Mouse (Mus musculus): Measurements from ENCODE around the gene Vstm2l.

The Vstm2l gene

DNA sequence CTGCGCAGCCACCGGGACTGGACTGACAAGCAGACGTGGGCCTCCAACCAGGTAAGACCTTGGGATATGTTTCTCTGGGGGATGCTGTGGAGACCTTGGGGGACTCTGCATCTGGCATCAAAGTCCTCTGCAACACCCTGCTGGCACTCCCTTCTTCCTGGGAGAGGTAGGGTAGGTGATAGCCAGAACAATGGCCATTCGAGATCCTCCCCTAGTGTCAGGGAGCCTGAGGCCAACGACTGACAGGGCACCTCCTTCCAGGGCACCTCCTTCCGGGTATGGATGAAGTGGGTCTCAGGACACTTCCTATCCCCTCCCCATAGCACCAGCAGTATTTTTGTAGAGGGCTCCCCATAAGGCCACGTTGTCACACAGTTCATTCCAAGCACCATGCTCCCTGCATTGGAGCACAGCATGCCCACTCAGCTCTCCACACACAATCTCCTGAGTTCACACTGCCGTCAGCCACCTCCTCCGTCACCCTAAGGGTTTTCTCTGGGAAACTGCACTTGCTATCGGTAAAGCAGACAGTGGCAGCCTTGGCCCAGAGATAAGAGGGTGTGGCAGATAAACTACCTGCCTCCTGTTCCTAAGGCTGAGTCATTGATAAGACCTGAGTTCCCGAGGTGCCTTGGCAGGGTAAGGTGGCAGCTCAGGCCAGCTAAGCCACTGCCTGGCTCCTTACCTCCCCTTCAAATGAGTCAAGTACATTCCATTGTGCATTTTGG is 21.2 kb downstream of the Vstm2l start:
- no peak for DNase-seq

- DNase-seq = no peak
These were observed 22.2 kb downstream of the Vstm2l start for GRCm38 (mm10) chr2:157936676-157937075.

- no peak for DNase-seq
These were observed 26.2 kb downstream of the Vstm2l start for GRCm38 (mm10) chr2:157940586-157941185.

DNA sequence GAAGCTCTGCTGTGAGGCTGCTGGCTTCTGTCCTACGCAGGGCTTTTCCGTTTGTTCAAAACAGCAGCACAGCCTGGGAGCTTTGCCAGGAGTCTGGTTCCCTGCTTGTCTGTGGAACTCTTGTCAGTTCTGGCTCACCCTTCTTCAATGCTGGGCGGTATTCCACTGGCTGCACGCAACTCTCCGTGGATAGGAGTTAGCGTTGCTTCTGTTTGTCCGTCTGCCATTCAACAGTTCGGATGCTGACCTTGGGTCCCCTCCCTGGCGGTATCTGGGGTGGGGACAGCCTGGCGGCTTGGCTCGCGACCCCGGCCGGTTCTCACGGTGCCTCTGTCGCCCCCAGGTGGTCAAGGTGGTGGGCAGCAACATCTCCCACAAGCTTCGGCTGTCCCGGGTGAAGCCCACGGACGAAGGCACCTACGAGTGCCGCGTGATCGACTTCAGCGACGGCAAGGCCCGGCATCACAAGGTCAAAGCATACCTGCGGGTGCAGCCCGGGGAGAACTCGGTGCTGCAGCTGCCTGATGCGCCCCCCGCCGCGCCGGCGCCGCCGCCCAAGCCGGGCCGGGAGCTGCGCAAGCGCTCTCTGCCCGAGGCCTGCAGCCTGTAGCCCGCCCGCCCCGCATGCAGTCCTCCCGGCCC is 29.2 kb downstream of the Vstm2l start:
- DNase-seq = peak; percentile 84

- DNase-seq = no peak
These were observed 29.9 kb downstream of the Vstm2l start for GRCm38 (mm10) chr2:157944156-157944893.

- DNase-seq = no peak
These were observed 39.5 kb downstream of the Vstm2l start for GRCm38 (mm10) chr2:157953978-157954377.

GRCm38 (mm10) chr2:157957707-157958108 is 43.3 kb downstream of the Vstm2l start:
- DNase-seq = no peak

- no peak for DNase-seq
These were observed 53.4 kb downstream of the Vstm2l start for GRCm38 (mm10) chr2:157967856-157968255.

DNA sequence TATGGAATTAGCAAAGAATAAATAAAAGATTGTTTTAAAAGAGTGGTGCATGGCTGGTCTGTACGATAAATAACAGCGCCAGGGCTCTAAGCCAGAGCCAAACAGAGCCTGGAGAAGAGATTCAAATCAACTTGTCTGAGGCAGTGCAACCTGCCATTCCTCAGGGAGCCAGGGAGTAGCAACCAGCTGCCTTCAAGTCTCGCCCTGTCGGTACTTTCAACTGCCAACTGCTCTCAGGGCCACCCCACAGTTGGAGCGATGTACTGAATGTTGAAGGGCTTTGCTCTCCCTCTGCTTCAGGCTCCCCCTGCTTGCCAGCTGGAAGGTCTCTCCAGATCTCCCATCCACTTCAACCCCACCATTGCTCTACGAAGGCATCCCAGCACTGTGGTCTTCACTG is 55.7 kb downstream of the Vstm2l start:
- no peak for DNase-seq

- peak; percentile 74 for DNase-seq
These were observed 56.2 kb downstream of the Vstm2l start for GRCm38 (mm10) chr2:157970669-157971068.

GRCm38 (mm10) chr2:157974604-157975501 is 60.4 kb downstream of the Vstm2l start:
- no peak for DNase-seq

GRCm38 (mm10) chr2:157975595-157975994 is 61.1 kb downstream of the Vstm2l start:
- no peak for DNase-seq

GRCm38 (mm10) chr2:157979241-157979640 is 64.8 kb downstream of the Vstm2l start:
- no peak for DNase-seq

DNA sequence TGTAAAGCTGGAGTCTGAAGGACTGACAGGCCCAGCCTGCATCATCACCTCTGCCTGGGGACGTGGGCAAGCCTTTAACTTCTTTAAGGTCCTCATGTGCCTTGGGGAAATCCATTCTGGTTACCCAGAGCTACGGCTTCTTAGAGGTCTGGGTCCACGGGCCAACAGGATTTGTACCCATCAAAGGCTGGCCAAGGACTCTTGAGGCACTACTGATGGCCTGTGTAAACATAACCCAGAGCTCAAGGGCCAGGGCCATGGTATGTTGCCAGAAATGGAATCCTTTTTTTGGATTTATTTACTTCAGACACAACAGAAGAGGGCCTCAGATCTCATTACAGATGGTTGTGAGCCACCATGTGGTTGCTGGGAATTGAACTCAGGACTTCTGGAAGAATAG is 68.3 kb downstream of the Vstm2l start:
- peak; percentile 19 for DNase-seq

GRCm38 (mm10) chr2:157983276-157983675 is 68.8 kb downstream of the Vstm2l start:
- no peak for DNase-seq

DNA sequence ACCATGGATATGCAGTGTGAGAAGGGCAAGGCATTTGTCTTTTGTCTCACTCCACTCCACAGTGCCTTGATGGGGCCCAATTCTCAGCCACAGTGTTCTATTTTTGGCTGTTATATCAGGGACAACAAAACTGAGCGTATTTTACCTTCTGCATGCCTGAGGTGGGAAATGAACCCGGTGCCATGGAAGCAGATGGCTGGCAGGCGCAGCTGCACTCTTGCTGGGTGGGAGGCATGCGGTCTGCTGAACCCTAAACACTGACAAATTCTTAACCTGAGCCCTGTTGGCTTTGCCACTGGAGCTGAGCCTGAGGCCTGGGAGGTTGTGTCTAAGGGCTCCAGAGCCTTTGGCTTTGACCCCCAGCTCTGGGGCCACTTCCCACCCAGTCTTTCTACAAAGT is 71.2 kb downstream of the Vstm2l start:
- DNase-seq = no peak

DNA sequence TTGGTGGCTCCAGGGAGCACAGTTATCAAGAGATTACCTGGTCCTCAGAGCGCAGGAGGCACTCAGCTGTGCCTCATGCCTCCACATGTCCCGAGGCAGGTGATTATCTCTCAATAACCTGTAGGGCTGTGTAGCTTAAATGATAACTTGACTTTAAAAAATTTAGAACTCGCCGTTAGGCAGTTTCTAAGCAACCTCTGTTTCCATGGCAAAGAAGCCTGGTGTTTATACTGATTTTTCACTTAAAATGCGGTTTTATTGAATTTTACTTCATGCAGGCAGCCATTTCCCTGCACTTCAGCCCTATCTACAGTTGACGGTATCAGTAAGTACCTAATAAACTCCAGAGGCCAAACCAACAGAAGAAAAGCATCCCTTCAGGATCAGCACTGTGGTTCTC is 71.8 kb downstream of the Vstm2l start:
- DNase-seq = no peak

DNA sequence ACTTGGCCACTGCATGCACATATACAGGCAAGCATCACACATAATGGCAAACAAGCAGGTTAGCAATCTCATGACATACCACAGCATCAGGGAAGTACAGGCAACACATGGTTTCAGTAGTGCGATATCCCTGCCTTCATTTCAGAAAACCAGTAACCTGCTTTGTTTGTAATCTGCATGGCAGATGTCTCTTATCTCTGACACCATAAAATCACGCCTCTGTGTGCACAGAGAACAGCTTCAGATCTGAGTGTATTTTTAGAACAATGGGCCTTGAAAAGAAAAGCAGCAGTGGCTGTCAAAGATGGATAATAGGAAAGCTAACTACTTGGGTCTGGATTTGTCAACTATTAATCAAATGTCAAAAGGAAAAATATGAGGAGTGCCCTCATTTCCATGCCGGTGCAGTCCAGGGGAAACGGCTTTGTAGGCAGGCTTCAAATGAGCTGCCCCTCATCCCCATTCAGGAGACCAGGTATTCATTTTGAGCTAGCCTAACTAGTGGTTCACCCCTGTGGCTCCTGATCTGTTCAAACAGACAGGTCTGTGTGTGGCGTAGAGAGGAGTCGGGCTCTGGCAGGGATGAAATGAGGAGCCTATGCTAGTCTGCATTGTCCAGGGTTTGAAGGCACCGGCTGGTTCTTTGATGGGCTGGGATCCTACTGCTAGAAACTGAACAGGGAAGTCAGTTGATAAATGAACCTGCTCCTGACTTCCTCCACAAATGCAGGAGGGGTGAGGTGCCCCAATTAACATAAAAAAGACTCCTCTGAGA is 74.2 kb downstream of the Vstm2l start:
- no peak for DNase-seq

DNA sequence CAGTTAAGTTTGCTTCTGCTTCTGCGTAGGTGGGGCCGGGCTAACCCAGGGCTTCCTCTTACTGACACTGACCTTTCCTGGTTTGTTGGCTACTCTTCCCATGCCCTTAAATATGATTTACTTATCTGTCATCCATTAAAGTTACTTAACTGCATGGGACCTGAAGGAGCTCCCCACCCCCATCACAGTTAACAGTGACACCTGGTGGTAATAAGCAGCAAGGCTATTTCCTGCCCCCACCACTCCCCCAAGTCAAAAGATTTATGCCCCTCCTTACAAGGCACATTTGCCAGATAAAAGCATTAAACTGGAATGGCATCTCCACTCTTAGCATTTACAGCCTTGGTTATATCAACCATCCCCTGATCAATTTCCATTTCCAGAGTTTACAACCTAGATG is 75.5 kb downstream of the Vstm2l start:
- DNase-seq = no peak

DNA sequence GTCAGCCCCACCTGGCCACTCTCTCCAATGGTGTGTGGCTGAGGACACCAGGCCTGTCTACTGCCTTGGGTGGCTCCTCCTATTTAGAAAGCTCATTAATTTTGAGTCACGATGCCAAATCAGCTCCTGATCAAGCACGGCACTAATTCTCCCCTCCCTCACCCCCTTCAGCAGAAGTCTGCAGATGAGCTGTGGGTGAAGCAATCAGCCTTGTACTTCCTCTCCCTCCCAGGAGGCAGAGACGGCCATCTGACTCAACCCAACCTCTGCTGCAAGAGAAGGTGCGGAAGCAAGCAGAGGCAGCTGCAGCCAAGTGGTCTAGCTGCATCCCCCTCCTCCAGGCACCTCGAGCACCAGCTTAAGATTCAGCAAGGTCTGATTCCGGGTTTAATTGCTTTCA is 76.6 kb downstream of the Vstm2l start:
- DNase-seq = no peak

GRCm38 (mm10) chr2:157992501-157992900 is 78.0 kb downstream of the Vstm2l start:
- no peak for DNase-seq
